Mouse (Mus musculus) ZHBTc4 (cell line): ENCODE results near the gene Itgb6.

Experiments used
- DNase-seq: peaks from one replicate; pipeline ENCODE4 v3.0.0-alpha.2; 2011; ENCODE audit warnings: low read depth, low spot score

Gene Itgb6

GRCm38 (mm10) chr2:60614758-60615157 lies 107.7 kb downstream of the Itgb6 start:
- no peak for DNase-seq

- no peak for DNase-seq
These were observed 108.6 kb downstream of the Itgb6 start for GRCm38 (mm10) chr2:60613857-60614228.

GRCm38 (mm10) chr2:60612906-60613856 lies 109.3 kb downstream of the Itgb6 start:
- no peak for DNase-seq

GRCm38 (mm10) chr2:60611622-60612021 lies 110.8 kb downstream of the Itgb6 start:
- DNase-seq = no peak

GRCm38 (mm10) chr2:60609436-60610199 lies 112.8 kb downstream of the Itgb6 start:
- DNase-seq = no peak

- DNase-seq = no peak
These were observed 114.5 kb downstream of the Itgb6 start for GRCm38 (mm10) chr2:60607980-60608379.

GRCm38 (mm10) chr2:60601326-60601725 lies 121.1 kb downstream of the Itgb6 start:
- DNase-seq = no peak

GRCm38 (mm10) chr2:60600863-60601262 lies 121.6 kb downstream of the Itgb6 start:
- DNase-seq = no peak

GRCm38 (mm10) chr2:60583416-60583815 lies 139.0 kb downstream of the Itgb6 start:
- DNase-seq = no peak

- no peak for DNase-seq
These were observed 167.9 kb downstream of the Itgb6 start for GRCm38 (mm10) chr2:60554561-60554960.

- DNase-seq = peak; percentile 87
These were observed 169.4 kb downstream of the Itgb6 start, which contains the start of gene Pla2r1 for GRCm38 (mm10) chr2:60552902-60553682. Gene Pla2r1 (minus strand): TSS chr2:60553308.

- no peak for DNase-seq
These were observed 170.1 kb downstream of the Itgb6 start for GRCm38 (mm10) chr2:60552177-60552901.

- DNase-seq = no peak
These were observed 170.8 kb downstream of the Itgb6 start for GRCm38 (mm10) chr2:60551673-60552072.

GRCm38 (mm10) chr2:60550521-60550920 lies 171.9 kb downstream of the Itgb6 start:
- DNase-seq = no peak

GRCm38 (mm10) chr2:60549851-60550250 lies 172.6 kb downstream of the Itgb6 start:
- no peak for DNase-seq
